Mouse (Mus musculus) frontal cortex, postnatal 10 days (tissue): ENCODE results near the gene Olfr1377.
"Not testable (repeated sequence)": the region's sequence is repeated elsewhere in the genome, so short reads cannot be mapped to it uniquely, and the experiment has no call there.

Experiments
- DNase-seq, 2 experiments: peaks; one replicate each; pipeline ENCODE4 v3.0.0; 2022; ENCODE audit warnings: low spot score in 2 of 2, mixed read lengths in 1 of 2

The Olfr1377 gene

GRCm38 (mm10) chr11:50981667-50982066, at the start of gene Olfr1377:
Olfr1377 (plus strand) TSS chr11:50981967.
- DNase-seq: no peak

DNA sequence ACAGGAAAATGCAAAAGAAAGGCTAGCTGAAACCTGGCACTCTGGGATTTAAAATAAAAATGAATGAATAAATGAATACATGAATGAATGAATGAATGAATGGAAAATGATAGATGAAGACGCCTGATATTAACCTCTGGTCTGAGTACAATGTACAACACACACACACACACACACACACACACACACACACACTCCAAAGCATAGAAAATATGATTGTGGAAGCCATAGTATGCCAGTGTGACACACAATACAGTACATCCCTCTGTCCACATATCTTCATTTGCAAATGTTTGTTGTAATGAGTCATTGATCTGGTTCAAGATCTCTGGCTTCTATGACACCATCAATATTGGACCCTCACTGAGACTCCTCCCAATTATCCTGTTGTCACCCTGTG, 49.7 kb upstream of the Olfr1377 start:
- DNase-seq: no peak

DNA sequence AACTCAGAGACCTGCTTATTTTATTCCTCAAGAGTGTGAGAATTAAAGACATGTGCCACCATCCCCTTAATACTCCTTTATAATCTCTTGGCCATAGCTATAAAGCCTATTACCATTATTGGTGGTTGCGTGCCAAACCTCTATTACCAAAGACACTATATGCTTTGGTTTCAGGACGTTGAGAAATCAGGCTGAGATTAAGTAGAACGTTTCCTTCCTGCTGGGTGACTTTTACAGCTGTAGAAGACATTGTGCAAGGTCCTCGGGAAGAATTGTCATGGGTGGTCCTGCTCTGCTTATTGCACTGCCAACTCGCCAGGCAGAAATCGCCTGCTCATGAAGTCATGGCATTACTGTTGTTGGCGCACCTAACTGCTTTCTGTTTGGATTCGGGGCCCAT, 43.3 kb upstream of the Olfr1377 start:
- no peak for DNase-seq

DNA sequence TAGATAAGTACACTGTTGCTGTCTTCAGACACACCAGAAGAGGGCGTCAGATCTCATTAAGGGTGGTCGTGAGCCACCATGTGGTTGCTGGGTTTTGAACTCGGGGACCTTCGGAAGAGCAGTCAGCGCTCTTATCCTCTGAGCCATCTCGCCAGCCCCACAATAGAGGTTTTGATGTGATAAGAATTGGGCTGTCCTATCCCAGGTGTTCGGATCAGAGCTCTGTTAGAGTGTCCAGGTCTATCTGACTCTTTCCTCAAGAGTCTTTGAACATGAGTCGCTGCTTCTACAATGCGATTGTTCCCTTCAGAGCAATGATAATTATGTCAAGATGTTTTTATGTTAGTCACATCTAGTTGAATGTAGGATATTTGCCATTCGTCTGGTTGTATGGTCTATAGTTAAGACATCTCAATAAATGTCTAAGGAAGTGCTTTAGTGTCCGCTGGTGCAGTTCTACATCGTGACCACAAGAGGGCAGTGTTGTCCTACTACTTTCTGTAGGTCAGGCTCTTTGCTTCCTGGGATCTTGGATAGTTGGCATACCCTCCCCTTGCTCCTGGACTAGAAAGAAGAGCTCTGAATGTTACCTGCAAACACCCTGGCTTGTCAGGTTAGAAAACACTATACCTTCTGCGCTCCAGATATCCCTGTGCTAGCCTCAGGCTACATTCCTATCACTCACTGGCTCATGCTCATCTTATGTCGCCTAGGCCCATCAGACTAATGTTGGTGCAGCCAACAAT, 42.0 kb upstream of the Olfr1377 start:
- DNase-seq: no peak

GRCm38 (mm10) chr11:50942386-50942785, 39.4 kb upstream of the Olfr1377 start:
- DNase-seq: no peak

DNA sequence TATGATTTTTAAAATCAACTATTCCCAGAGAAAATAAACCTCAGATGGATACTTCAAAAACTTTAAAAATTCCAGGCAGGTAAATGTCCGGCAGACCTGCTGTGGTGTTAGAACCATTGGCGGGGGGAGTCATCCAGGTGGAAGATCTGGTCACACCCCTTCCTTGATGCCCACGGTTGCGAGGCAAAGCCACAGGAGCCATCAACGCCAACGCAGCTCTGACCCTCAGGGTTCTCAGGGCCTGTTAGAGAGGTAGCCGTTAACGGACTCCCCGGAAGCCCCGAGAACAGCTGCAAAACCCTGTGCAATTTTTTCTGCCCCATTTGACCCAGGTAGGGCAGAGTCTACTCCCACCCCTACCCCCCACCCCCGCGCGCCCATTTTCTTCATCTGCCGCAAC, 38.3 kb upstream of the Olfr1377 start, which contains the start of gene 4933414I15Rik:
TSS of gene 4933414I15Rik (minus strand) at position 260 of the 400 bp plus-strand sequence.
- DNase-seq: no peak

- no peak for DNase-seq
Observed at GRCm38 (mm10) chr11:50952290-50952689, 29.5 kb upstream of the Olfr1377 start.

DNA sequence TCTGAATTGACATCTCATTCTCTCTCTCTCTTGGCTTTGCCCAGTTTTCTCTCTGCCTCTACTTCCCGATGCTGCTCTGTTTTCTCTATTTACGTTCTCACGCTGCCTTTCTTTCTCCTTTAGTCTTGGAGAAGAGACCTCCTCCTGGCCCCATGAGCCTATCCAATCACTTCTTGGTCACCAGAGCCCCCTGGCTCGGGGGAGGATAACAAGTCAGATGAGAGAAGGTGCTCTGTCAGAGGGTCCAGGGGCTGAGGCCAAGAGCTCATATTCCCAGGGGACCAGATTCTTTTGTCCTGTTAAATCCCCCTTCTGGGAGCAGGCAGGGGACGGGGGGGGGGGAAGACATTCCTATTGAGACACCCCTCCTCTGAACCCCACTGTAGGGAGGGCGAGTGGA, 28.1 kb upstream of the Olfr1377 start, which contains the start of gene Prop1:
TSS of gene Prop1 (minus strand) at position 101 of the 400 bp plus-strand sequence.
- DNase-seq: no peak

- DNase-seq: no peak
Observed at GRCm38 (mm10) chr11:50964886-50965285, 16.9 kb upstream of the Olfr1377 start.

DNA sequence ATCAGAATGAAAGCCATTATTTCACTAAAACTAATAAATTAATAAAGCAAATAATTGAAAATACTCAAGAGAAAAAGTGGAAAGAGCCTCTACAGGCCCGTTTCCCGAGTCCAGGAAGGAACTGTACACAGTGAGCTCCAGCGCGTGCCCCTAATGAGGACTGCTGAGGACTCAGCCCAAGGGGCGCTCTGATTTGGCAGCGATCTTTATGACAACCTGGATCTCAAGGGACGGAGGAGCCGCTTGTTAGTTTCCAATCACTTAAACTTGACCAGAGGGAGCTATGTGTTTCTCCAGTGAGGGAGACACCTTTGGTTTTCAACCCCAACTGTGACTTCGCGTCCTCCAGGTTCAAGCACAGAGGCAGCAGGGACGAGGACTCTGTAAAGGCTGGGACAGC, 15.5 kb upstream of the Olfr1377 start, which contains the start of gene Olfr1378:
TSS of gene Olfr1378 (plus strand) at position 301 of the 400 bp plus-strand sequence.
- DNase-seq: no peak

DNA sequence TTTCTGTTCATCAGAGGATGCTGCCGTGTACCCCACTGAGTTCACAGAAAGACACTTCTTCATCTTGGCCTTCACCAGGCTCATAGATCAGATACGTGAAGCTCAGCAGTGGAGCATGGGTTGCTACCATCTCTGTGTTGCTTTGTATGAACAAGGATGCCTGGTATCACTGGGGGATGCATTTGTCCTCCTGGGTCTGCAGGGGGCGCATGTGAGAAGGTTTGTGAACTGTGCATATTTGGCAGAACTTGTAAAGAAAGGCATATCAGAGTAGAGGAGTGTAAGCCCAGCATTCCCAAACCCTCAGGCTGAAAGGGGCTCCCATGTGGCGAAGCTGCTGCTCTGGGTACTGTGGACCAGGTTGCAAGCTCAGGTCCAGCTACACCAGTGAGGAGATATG, 4.6 kb upstream of the Olfr1377 start:
- DNase-seq: no peak

DNA sequence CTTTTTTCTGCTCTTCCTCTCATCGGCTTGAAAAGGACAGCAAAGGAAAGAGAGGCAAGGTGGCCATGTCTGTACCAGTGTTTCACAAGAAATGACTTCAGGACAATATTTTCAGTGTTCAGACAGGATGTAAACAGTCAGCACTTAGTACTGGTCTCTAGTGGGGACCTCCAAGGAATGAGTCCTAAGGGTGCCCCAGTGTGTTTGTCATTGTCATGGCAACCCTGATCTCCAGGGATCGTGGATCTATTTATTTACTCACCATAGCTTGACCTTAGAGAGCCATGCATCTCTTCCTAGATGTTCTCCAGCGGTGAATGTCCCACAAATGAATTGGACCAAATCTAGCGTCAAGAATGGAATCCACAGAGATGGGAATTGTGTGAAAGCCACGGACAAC, 21.5 kb downstream of the Olfr1377 start, which contains the start of gene Olfr51:
TSS of gene Olfr51 (plus strand) at position 301 of the 400 bp plus-strand sequence.
- DNase-seq: no peak

- DNase-seq: no peak
Observed at GRCm38 (mm10) chr11:51011821-51012220, 30.1 kb downstream of the Olfr1377 start.

- no peak for DNase-seq
Observed at GRCm38 (mm10) chr11:51013936-51014335, 32.2 kb downstream of the Olfr1377 start, which contains the start of gene Olfr54. Olfr54 (plus strand) TSS chr11:51014236.

- no peak for DNase-seq
Observed at GRCm38 (mm10) chr11:51016341-51016740, 34.6 kb downstream of the Olfr1377 start.

GRCm38 (mm10) chr11:51026811-51027210, 45.0 kb downstream of the Olfr1377 start:
- DNase-seq: not testable (repeated sequence)

DNA sequence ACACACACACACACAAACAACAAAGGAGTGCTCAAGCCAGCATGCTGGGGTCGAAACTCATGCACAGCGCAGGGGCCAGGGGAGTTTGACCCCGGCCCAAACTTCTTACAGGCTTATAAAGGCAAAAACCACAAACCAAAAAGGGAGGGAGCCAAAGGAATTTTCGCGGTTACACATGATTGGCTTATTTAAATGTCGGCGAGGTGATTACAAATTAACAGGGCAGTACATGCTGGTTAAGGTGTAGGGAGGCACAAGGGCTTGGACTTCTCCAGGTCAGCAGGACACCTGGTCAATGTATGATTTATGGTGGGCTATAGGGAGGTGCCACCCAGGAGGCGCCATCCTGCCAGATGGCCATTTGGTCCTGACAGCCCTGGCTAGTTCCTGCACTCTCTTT, 47.6 kb downstream of the Olfr1377 start:
- DNase-seq: not testable (repeated sequence)

GRCm38 (mm10) chr11:51030225-51030624, 48.5 kb downstream of the Olfr1377 start:
- no peak for DNase-seq

DNA sequence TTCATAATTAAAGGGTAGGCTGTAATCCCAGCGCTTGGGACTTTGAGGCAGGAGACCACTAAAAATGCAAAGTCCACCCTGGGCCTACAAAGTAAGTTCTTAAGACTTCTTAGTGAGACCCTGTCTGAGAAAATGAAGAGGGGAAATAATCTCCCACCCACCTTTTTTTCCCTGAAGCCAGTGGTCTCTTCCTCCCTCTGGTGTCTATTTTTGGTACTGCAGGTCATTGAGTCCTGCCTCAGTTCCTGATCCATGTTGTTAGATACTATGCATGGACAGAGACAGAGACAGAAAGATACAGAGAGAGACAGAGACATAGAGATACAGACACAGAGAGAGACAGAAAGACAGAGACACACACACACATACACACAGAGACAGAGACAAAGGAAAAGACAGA, 51.1 kb downstream of the Olfr1377 start:
- no peak for DNase-seq

DNA sequence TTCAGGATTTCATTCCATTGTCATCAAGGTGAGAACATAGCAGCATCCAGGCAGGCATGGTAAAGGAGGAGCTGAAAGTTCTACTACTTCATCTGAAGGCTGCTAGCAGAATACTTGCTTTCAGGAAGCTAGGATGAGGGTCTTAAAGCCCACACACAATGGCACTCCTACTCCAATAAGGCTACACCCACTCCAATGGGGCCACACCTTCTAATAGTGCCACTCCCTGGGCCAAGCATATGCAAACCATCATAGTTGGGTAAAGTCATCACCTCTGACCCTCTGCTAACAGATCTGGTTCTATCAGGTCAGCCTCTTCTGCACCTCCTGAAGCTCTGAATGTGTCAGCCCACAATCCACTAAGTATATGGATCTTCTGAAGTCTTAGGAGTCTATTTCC, 52.4 kb downstream of the Olfr1377 start:
- not testable (repeated sequence) for DNase-seq

DNA sequence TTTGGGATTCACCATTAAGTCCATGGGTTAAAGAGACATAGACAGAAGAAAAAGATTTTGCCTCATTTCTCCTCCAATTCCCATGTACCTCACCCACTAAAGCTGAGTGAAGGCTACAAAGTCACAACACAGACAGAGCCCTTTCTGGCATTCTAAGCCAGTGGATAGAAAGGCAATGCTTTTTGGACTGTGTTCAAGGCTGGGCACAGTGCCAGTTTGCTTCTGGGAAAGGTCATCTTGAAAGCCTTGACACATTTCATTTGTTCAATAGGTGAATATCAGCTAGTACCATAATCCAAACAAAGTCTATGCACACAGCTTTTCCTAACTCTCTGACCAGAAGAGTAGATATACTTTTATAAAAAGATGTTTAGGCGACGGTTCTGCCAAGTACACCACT, 54.2 kb downstream of the Olfr1377 start:
- no peak for DNase-seq
